Mouse (Mus musculus): Measurements from ENCODE around the gene Ampd2.

Ampd2 gene

GRCm38 (mm10) chr3:108068826-108069225, 17.6 kb downstream of the Ampd2 start:
- no peak for DNase-seq (ENCODE audit: low spot score)

- DNase-seq (ENCODE audit: low spot score): no peak
Observed at GRCm38 (mm10) chr3:108067370-108067934, 19.0 kb downstream of the Ampd2 start.

- no peak for DNase-seq (ENCODE audit: low spot score)
Observed at GRCm38 (mm10) chr3:108065551-108065950, 20.9 kb downstream of the Ampd2 start.

GRCm38 (mm10) chr3:108064672-108065071, 21.8 kb downstream of the Ampd2 start:
- no peak for DNase-seq (ENCODE audit: low spot score)

GRCm38 (mm10) chr3:108062648-108063047, 23.8 kb downstream of the Ampd2 start:
- no peak for DNase-seq (ENCODE audit: low spot score)

GRCm38 (mm10) chr3:108061420-108061819, 25.0 kb downstream of the Ampd2 start:
- DNase-seq (ENCODE audit: low spot score): peak; percentile 79

GRCm38 (mm10) chr3:108050493-108050892, 36.0 kb downstream of the Ampd2 start:
- DNase-seq (ENCODE audit: low spot score): no peak

GRCm38 (mm10) chr3:108048306-108048705, 38.1 kb downstream of the Ampd2 start:
- DNase-seq (ENCODE audit: low spot score): no peak

GRCm38 (mm10) chr3:108046944-108047655, 39.4 kb downstream of the Ampd2 start:
- peak; percentile 46 for DNase-seq (ENCODE audit: low spot score)

- DNase-seq (ENCODE audit: low spot score): peak; percentile 85
Observed at GRCm38 (mm10) chr3:108044394-108045140, 41.9 kb downstream of the Ampd2 start, which contains the start of gene Gstm4. Gene Gstm4, minus strand, starts transcription at chr3:108044894.

GRCm38 (mm10) chr3:108033156-108033555, 53.3 kb downstream of the Ampd2 start:
- DNase-seq (ENCODE audit: low spot score): no peak

GRCm38 (mm10) chr3:108032113-108032512, 54.3 kb downstream of the Ampd2 start:
- DNase-seq (ENCODE audit: low spot score): no peak

- no peak for DNase-seq (ENCODE audit: low spot score)
Observed at GRCm38 (mm10) chr3:108028641-108029365, 57.6 kb downstream of the Ampd2 start.

- no peak for DNase-seq (ENCODE audit: low spot score)
Observed at GRCm38 (mm10) chr3:108026597-108026996, 59.9 kb downstream of the Ampd2 start.

- DNase-seq (ENCODE audit: low spot score): no peak
Observed at GRCm38 (mm10) chr3:108026049-108026448, 60.4 kb downstream of the Ampd2 start.

GRCm38 (mm10) chr3:108025318-108025717, 61.1 kb downstream of the Ampd2 start:
- no peak for DNase-seq (ENCODE audit: low spot score)

Measured in c-Kit-positive CD71-positive TER-119-positive erythroid progenitor cells, embryonic 14.5 days (primary cell).